Mouse (Mus musculus) embryonic facial prominence, embryonic 11.5 days (tissue): Measurements from ENCODE around the gene Syngap1. TPM values are rescaled to one million over a fixed set of nuclear protein-coding genes. Genes with fewer than 3 reads are reported as not detected.

Experiments used
- ATAC-seq: fragments of 200-750 bp; cut with Nextera tagmentation; replicated peaks from 2 replicates; pipeline ENCODE4 v1.8.0; 2017; ENCODE audit warnings: low read depth; ENCODE audit not compliant: insufficient number of reproducible peaks, low FRiP score, low TSS enrichment
- DNase-seq: peaks from one replicate; pipeline ENCODE4 v3.0.0-alpha.2; 2015; ENCODE audit warnings: low spot score
- H3K27ac ChIP-seq: fragments of 300-500 bp; sonication (generic); replicated peaks from 2 replicates; pipeline ENCODE4 v1.5.1; 2014; ENCODE audit warnings: mild to moderate bottlenecking, low read depth, low read length, control low read depth
- H3K27me3 ChIP-seq: fragments of 300-500 bp; sonication (generic); 2 replicates; pipeline ENCODE4 v1.6.1; 2014; ENCODE audit warnings: mild to moderate bottlenecking, low read length, moderate library complexity, mixed read lengths; ENCODE audit not compliant: control insufficient read depth, insufficient read depth
- H3K36me3 ChIP-seq: fragments of 300-500 bp; sonication (generic); replicated peaks from 2 replicates; pipeline ENCODE4 v1.6.1; 2014; ENCODE audit warnings: low read depth, mild to moderate bottlenecking, low read length, moderate library complexity, mixed read lengths; ENCODE audit not compliant: control insufficient read depth, insufficient read depth
- H3K4me1 ChIP-seq: fragments of 300-500 bp; sonication (generic); 2 replicates; pipeline ENCODE4 v1.6.1; 2014; ENCODE audit warnings: low read length, mixed read lengths; ENCODE audit not compliant: control insufficient read depth, insufficient read depth
- H3K4me2 ChIP-seq: fragments of 300-500 bp; sonication (generic); 2 replicates; pipeline ENCODE4 v1.6.1; 2014; ENCODE audit warnings: low read depth, mild to moderate bottlenecking, control low read depth, low read length, moderate library complexity
- H3K4me3 ChIP-seq: fragments of 300-500 bp; sonication (generic); 2 replicates; pipeline ENCODE4 v1.5.1; 2014; ENCODE audit warnings: low read depth, low read length, control low read depth
- H3K9ac ChIP-seq: fragments of 300-500 bp; sonication (generic); replicated peaks from 2 replicates; pipeline ENCODE4 v1.6.1; 2014; ENCODE audit warnings: mild to moderate bottlenecking, control low read depth, low read length
- H3K9me3 ChIP-seq: fragments of 300-500 bp; sonication (generic); replicated peaks from 2 replicates; pipeline ENCODE4 v1.6.1; 2016; ENCODE audit warnings: mild to moderate bottlenecking, low read length, inconsistent platforms, mixed read lengths; ENCODE audit not compliant: control insufficient read depth
- WGBS: fragments of 180-500 bp; shearing (Covaris S2); extraction: QIAGEN DNeasy Blood & Tissue Kit; methylation state at CpG from one replicate; pipeline ENCODE4 v1.1.7; 2014; 5-methylcytosine and 5-hydroxymethylcytosine counted together
- polyA plus RNA-seq: library from polyadenylated mRNA; unstranded; fragments of >200 nt; fragmentation: Nextera tagmentation; extraction: Ambion mirVana; gene quantifications from 2 replicates; pipeline ENCODE4 v1.2.1, GENCODE M21; 2014

The Syngap1 gene
- polyA plus RNA-seq, 1 experiment from 2014 or later, result 2.8 TPM

- Histone ChIP-seq H3K9ac (peak overlapping the region; percentile 62), H3K4me1 (peaks cover 17% of the 10 kb centered on the region), H3K27me3 (no peaks in the 10 kb centered on the region), H3K36me3 (no peaks in the 10 kb centered on the region; the same call in 1 of the 2 replicates), H3K27ac (no peak overlapping the region), H3K9me3 (no peaks in the 10 kb centered on the region), H3K4me2 (peak overlapping the region; percentile 81), H3K4me3 (0 out of 2 replicates have a peak overlapping the region, but pooled peaks have one; percentile 15)
- no peak for ATAC-seq
- WGBS, result 15% methylated on average over 8 of the region's 16 CpGs
- DNase-seq, result no peak
Observed at GRCm38 (mm10) chr17:26953726-26954125, 12.7 kb downstream of the Syngap1 start.

GRCm38 (mm10) chr17:26956309-26956708 is 15.3 kb downstream of the Syngap1 start:
- H3K9ac ChIP-seq, result no peak overlapping the region
- DNase-seq (no peak), ATAC-seq (no peak)
- WGBS, result 86% methylated on average over 5 of the region's 5 CpGs
- no peak overlapping the region for H3K4me2 ChIP-seq
- H3K36me3 ChIP-seq, result peaks cover 3% of the 10 kb centered on the region
- no peak overlapping the region for H3K4me3 ChIP-seq
- no peak overlapping the region for H3K27ac ChIP-seq
- H3K27me3 ChIP-seq, result no peaks in the 10 kb centered on the region
- no peaks in the 10 kb centered on the region for H3K9me3 ChIP-seq
- peaks cover 10% of the 10 kb centered on the region; the same call in 1 of the 2 replicates for H3K4me1 ChIP-seq

- Histone ChIP-seq H3K27me3 (no peaks in the 10 kb centered on the region), H3K9me3 (no peaks in the 10 kb centered on the region), H3K9ac (no peak overlapping the region), H3K4me1 (peaks cover 9% of the 10 kb centered on the region; the same call in 1 of the 2 replicates), H3K36me3 (peaks cover 7% of the 10 kb centered on the region), H3K27ac (no peak overlapping the region), H3K4me3 (no peak overlapping the region), H3K4me2 (no peak overlapping the region)
- WGBS, result 92% methylated on average over 18 of the region's 18 CpGs
- DNase-seq (no peak), ATAC-seq (no peak)
Observed at GRCm38 (mm10) chr17:26956895-26957294, 15.8 kb downstream of the Syngap1 start.

GRCm38 (mm10) chr17:26957872-26958271 is 16.8 kb downstream of the Syngap1 start:
- ATAC-seq, result no peak
- 95% methylated on average over 5 of the region's 5 CpGs for WGBS
- peaks cover 7% of the 10 kb centered on the region for H3K36me3 ChIP-seq

GRCm38 (mm10) chr17:26958880-26959279 is 17.8 kb downstream of the Syngap1 start:
- Histone ChIP-seq H3K9me3 (no peaks in the 10 kb centered on the region), H3K9ac (no peak overlapping the region), H3K27ac (no peak overlapping the region), H3K36me3 (peaks cover 7% of the 10 kb centered on the region), H3K27me3 (no peaks in the 10 kb centered on the region), H3K4me2 (no peak overlapping the region), H3K4me1 (no peaks in the 10 kb centered on the region), H3K4me3 (no peak overlapping the region)
- DNase-seq (no peak), ATAC-seq (no peak)
- WGBS, result 60% methylated on average over 5 of the region's 5 CpGs

More at GRCm38 (mm10) chr17:26957872-26958271, 16.8 kb downstream of the Syngap1 start:
- Histone ChIP-seq H3K27me3 (no peaks in the 10 kb centered on the region), H3K4me1 (peaks cover 3% of the 10 kb centered on the region; the same call in 1 of the 2 replicates), H3K9ac (no peak overlapping the region), H3K9me3 (no peaks in the 10 kb centered on the region), H3K4me2 (no peak overlapping the region), H3K27ac (no peak overlapping the region), H3K4me3 (no peak overlapping the region)
- DNase-seq, result no peak

GRCm38 (mm10) chr17:26959815-26960214 is 18.8 kb downstream of the Syngap1 start:
- WGBS, result 95% methylated on average over 4 of the region's 4 CpGs
- ATAC-seq, result no peak

GRCm38 (mm10) chr17:26961572-26962240 is 20.7 kb downstream of the Syngap1 start:
- H3K36me3 ChIP-seq, result peaks cover 9% of the 10 kb centered on the region
- 90% methylated on average over 21 of the region's 21 CpGs for WGBS
- no peak overlapping the region for H3K4me2 ChIP-seq
- H3K4me1 ChIP-seq, result no peaks in the 10 kb centered on the region
- H3K4me3 ChIP-seq, result no peak overlapping the region
- ATAC-seq (no peak), DNase-seq (no peak)
- no peaks in the 10 kb centered on the region for H3K27me3 ChIP-seq
- no peak overlapping the region for H3K27ac ChIP-seq
- no peak overlapping the region for H3K9ac ChIP-seq
- H3K9me3 ChIP-seq, result no peaks in the 10 kb centered on the region

More at GRCm38 (mm10) chr17:26959815-26960214, 18.8 kb downstream of the Syngap1 start:
- Histone ChIP-seq H3K36me3 (peaks cover 7% of the 10 kb centered on the region), H3K9ac (no peak overlapping the region), H3K4me1 (no peaks in the 10 kb centered on the region), H3K4me2 (no peak overlapping the region), H3K4me3 (no peak overlapping the region), H3K27ac (no peak overlapping the region), H3K27me3 (no peaks in the 10 kb centered on the region), H3K9me3 (no peaks in the 10 kb centered on the region)
- DNase-seq, result no peak

- Histone ChIP-seq H3K27me3 (no peaks in the 10 kb centered on the region), H3K4me3 (no peak overlapping the region), H3K4me2 (no peak overlapping the region), H3K9ac (no peak overlapping the region), H3K36me3 (peaks cover 2% of the 10 kb centered on the region), H3K27ac (no peak overlapping the region), H3K4me1 (peaks cover 6% of the 10 kb centered on the region; the same call in 1 of the 2 replicates), H3K9me3 (no peaks in the 10 kb centered on the region)
- ATAC-seq (no peak), DNase-seq (no peak)
- WGBS, result 92% methylated on average over 11 of the region's 11 CpGs
Observed at GRCm38 (mm10) chr17:26966993-26967392, 25.9 kb downstream of the Syngap1 start.
